Mouse (Mus musculus) forebrain, embryonic 10.5 days (tissue): ENCODE measurements around the gene Gpr146. TPM values are rescaled to one million over a fixed set of nuclear protein-coding genes. Genes with fewer than 3 reads are reported as not detected.

ENCODE experiments used
- DNase-seq: peaks from one replicate; pipeline ENCODE4 v3.0.0-alpha.2; 2017; ENCODE audit warnings: low spot score; ENCODE audit errors: extremely low spot score
- H3K27ac ChIP-seq: fragments of 300-500 bp; sonication (generic); 2 replicates; pipeline ENCODE4 v1.5.1; 2016; ENCODE audit warnings: mild to moderate bottlenecking
- H3K27me3 ChIP-seq: fragments of 300-500 bp; sonication (generic); 2 replicates; pipeline ENCODE4 v1.6.1; 2016; ENCODE audit warnings: mild to moderate bottlenecking; ENCODE audit not compliant: poor library complexity, severe bottlenecking
- H3K36me3 ChIP-seq: fragments of 300-500 bp; sonication (generic); replicated peaks from 2 replicates; pipeline ENCODE4 v1.6.1; 2016; ENCODE audit warnings: mild to moderate bottlenecking, moderate library complexity
- H3K4me1 ChIP-seq: fragments of 300-500 bp; sonication (generic); 2 replicates; pipeline ENCODE4 v1.6.1; 2016
- H3K4me3 ChIP-seq: fragments of 300-500 bp; sonication (generic); 2 replicates; pipeline ENCODE4 v1.5.1; 2016; ENCODE audit warnings: mild to moderate bottlenecking, moderate library complexity
- H3K9me3 ChIP-seq: fragments of 300-500 bp; sonication (generic); 2 replicates; pipeline ENCODE4 v1.6.1; 2016; ENCODE audit warnings: mild to moderate bottlenecking, moderate library complexity
- WGBS: fragments of 180-500 bp; shearing (Covaris S2); methylation state at CpG from one replicate; pipeline ENCODE4 v1.1.7; 2016; 5-methylcytosine and 5-hydroxymethylcytosine counted together
- polyA plus RNA-seq: library from polyadenylated mRNA; unstranded; fragments of >200 nt; fragmentation: Nextera tagmentation; extraction: Ambion mirVana; gene quantifications from 2 replicates; pipeline ENCODE4 v1.2.1, GENCODE M21; 2016

The Gpr146 gene
- polyA plus RNA-seq, 1 experiment from 2014 or later, result 1.6 TPM

DNA sequence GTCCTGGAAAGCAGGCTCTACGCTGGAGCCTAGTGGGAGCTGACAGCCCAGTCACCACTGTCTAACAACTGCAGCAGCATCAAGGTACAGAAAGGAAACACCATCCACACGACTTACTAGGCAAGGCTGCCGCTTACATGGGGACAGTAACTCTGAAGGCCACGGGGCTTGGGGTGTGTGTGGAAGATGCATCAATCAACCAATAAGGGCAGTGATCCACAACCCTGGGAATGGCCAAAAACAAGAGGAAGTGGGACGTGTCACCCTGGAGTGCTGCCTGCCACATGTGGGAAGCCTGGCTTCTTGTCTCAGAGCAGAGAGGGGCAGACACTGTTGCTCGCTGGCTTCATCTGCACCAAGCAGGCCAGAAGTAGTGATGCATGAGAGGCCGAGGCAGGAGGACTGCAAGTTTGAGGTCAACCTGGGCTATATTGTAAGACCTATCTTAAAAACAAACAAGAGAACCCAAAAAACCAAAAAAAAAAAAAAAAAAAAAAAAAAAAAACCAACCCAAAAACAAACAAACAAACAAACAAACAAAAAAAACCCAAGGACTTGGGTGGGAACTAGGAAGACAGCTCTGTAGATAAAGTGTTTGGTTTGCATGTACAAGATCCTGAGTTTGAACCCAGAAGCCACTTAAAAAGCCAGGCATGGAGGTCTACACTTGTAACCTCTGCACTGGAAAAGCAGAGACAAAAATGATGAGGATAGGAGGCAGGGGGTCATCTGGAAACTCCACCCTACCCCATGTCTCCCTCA, 55.4 kb downstream of the Gpr146 start:
- no peak overlapping the region for H3K4me3 ChIP-seq
- H3K36me3 ChIP-seq, result peaks cover 5% of the 10 kb centered on the region; the same call in 1 of the 2 replicates
- H3K27me3 ChIP-seq, result no peaks in the 10 kb centered on the region
- 46% methylated on average over 7 of the region's 7 CpGs for WGBS
- H3K4me1 ChIP-seq, result peaks cover 77% of the 10 kb centered on the region
- no peak for DNase-seq
- peak overlapping the region; percentile 65; the same call in 1 of the 2 replicates for H3K27ac ChIP-seq
- no peaks in the 10 kb centered on the region for H3K9me3 ChIP-seq

GRCm38 (mm10) chr5:139433842-139434568, 56.5 kb downstream of the Gpr146 start:
- Histone ChIP-seq H3K9me3 (no peaks in the 10 kb centered on the region), H3K27ac (peak overlapping the region; percentile 9; the same call in 1 of the 2 replicates), H3K36me3 (peaks cover 5% of the 10 kb centered on the region; the same call in 1 of the 2 replicates), H3K27me3 (no peaks in the 10 kb centered on the region), H3K4me3 (no peak overlapping the region), H3K4me1 (peaks cover 73% of the 10 kb centered on the region)
- WGBS, result 84% methylated on average over 9 of the region's 9 CpGs
- no peak for DNase-seq

GRCm38 (mm10) chr5:139434940-139435339, 57.4 kb downstream of the Gpr146 start:
- H3K27me3 ChIP-seq, result no peaks in the 10 kb centered on the region
- no peak overlapping the region for H3K4me3 ChIP-seq
- peaks cover 64% of the 10 kb centered on the region for H3K4me1 ChIP-seq
- peaks cover 5% of the 10 kb centered on the region; the same call in 1 of the 2 replicates for H3K36me3 ChIP-seq
- 0 out of 2 replicates have a peak overlapping the region, but pooled peaks have one; percentile 9 for H3K27ac ChIP-seq
- 53% methylated on average over 8 of the region's 8 CpGs for WGBS
- DNase-seq, result peak; percentile 37
- H3K9me3 ChIP-seq, result no peaks in the 10 kb centered on the region

DNA sequence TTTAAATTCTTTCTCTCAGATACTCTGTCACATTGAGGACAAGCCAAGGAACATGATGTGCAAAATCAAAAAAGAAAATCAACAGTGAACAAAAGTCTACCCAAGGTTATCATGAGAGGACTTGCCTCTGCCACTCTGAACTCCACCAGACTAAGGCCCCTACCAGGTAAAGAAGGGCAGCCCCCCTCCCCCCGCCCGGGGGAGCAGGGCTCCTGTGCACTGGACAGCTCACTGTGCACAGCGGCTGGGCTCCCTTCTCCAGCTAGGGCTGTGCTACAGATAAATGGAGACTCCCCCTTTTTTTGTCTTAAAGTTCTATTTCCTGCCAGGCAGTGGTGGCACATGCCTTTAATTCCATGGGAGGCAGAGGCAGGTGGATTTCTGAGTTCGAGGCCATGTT, 60.3 kb downstream of the Gpr146 start:
- WGBS, result 93% methylated on average over 4 of the region's 4 CpGs

GRCm38 (mm10) chr5:139438440-139438839, 60.9 kb downstream of the Gpr146 start:
- 92% methylated on average over 12 of the region's 12 CpGs for WGBS

More for the DNA sequence above, 60.3 kb downstream of the Gpr146 start:
- no peak for DNase-seq
- no peaks in the 10 kb centered on the region for H3K27me3 ChIP-seq
- H3K27ac ChIP-seq, result no peak overlapping the region
- H3K4me1 ChIP-seq, result peaks cover 35% of the 10 kb centered on the region
- H3K9me3 ChIP-seq, result no peaks in the 10 kb centered on the region
- no peak overlapping the region for H3K4me3 ChIP-seq
- peaks cover 5% of the 10 kb centered on the region; the same call in 1 of the 2 replicates for H3K36me3 ChIP-seq

DNA sequence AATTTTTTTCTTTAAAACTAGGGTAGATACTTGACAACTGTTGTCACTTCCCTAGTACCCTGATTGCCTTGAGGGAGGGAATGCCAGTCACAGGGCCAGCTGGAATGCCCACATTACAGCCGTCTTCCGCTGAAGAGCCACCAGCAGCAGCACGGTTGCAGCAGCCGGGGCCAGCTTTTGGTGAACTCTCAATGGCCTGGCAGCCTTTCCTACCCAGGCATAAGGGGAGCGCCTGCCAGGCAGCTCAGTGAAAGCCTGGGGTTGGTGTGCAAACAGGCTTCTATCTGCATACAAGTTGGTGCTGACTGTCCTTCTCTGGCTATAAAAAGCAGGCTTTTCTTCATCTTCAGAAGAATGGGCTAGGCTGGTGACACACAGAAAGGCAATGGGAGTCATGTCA, 63.0 kb downstream of the Gpr146 start:
- Histone ChIP-seq H3K9me3 (no peaks in the 10 kb centered on the region), H3K27ac (no peak overlapping the region), H3K27me3 (no peaks in the 10 kb centered on the region), H3K4me3 (no peak overlapping the region), H3K36me3 (peaks cover 5% of the 10 kb centered on the region; the same call in 1 of the 2 replicates), H3K4me1 (peaks cover 11% of the 10 kb centered on the region)
- WGBS, result 94% methylated on average over 5 of the region's 5 CpGs
- DNase-seq, result no peak

More at GRCm38 (mm10) chr5:139438440-139438839, 60.9 kb downstream of the Gpr146 start:
- Histone ChIP-seq H3K9me3 (no peaks in the 10 kb centered on the region), H3K4me1 (peaks cover 31% of the 10 kb centered on the region), H3K36me3 (peaks cover 5% of the 10 kb centered on the region; the same call in 1 of the 2 replicates), H3K27me3 (no peaks in the 10 kb centered on the region), H3K27ac (peak overlapping the region; percentile 53; the same call in 1 of the 2 replicates), H3K4me3 (no peak overlapping the region)
- no peak for DNase-seq

DNA sequence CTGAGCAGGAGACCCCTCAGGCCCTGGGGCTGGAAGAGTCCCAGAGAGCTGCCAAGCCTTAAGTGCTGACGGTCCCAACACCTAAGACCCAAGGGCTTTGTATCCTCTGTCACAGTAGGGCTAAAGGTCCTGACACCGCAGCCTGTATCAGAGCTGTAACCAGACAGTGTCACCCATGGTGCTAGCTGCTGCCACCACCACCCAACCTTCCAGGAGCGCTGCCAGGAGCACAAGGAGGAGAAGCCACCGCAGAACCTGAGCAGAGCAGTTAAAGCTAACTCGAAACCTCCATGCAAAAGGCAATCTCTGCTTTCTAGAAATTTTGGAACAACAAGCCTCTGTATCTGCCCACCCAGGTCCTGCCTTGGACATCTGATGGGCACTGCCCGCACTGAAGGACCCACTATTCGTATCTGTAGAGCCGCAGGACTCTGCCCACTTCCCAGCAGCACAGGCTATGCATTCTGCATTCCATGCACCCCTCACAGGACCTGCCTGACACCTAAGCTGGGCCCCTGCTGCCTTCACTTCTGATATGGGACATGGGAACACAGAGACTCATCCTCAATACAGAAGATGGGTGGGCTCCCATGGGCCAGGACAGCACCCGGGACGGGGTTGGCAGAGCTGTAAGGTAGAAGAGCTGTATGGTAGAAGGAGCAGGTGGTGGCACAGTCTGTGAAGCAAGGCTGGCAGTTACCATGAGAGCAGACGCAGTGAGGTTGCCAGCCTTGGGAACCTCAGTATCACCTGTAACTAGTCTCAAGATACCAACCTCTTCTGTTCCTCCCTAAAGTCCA, 63.6 kb downstream of the Gpr146 start:
- Histone ChIP-seq H3K4me1 (peaks cover 9% of the 10 kb centered on the region), H3K4me3 (no peak overlapping the region), H3K9me3 (no peaks in the 10 kb centered on the region), H3K36me3 (peaks cover 5% of the 10 kb centered on the region; the same call in 1 of the 2 replicates), H3K27ac (no peak overlapping the region), H3K27me3 (no peaks in the 10 kb centered on the region)
- no peak for DNase-seq
- 94% methylated on average over 11 of the region's 11 CpGs for WGBS

- peaks cover 8% of the 10 kb centered on the region for H3K4me1 ChIP-seq
- 89% methylated on average over 2 of the region's 2 CpGs for WGBS
- H3K27ac ChIP-seq, result no peak overlapping the region
- H3K36me3 ChIP-seq, result 0 out of 2 replicates have a peak, but pooled peaks cover 3% of the 10 kb centered on the region
- no peaks in the 10 kb centered on the region for H3K9me3 ChIP-seq
- no peak for DNase-seq
- H3K4me3 ChIP-seq, result no peak overlapping the region
- H3K27me3 ChIP-seq, result no peaks in the 10 kb centered on the region
Observed at GRCm38 (mm10) chr5:139441726-139442018, 64.2 kb downstream of the Gpr146 start.

- Histone ChIP-seq H3K27me3 (no peaks in the 10 kb centered on the region), H3K27ac (peak overlapping the region; percentile 56; the same call in 1 of the 2 replicates), H3K36me3 (no peaks in the 10 kb centered on the region), H3K4me1 (peaks cover 8% of the 10 kb centered on the region), H3K9me3 (no peaks in the 10 kb centered on the region), H3K4me3 (no peak overlapping the region)
- 90% methylated on average over 12 of the region's 12 CpGs for WGBS
- no peak for DNase-seq
Observed at GRCm38 (mm10) chr5:139442428-139442827, 64.9 kb downstream of the Gpr146 start.

GRCm38 (mm10) chr5:139442962-139443361, 65.5 kb downstream of the Gpr146 start:
- peak overlapping the region; percentile 56; the same call in 1 of the 2 replicates for H3K27ac ChIP-seq
- H3K9me3 ChIP-seq, result no peaks in the 10 kb centered on the region
- WGBS, result 80% methylated on average over 4 of the region's 4 CpGs
- no peak overlapping the region for H3K4me3 ChIP-seq
- no peak for DNase-seq
- no peaks in the 10 kb centered on the region for H3K27me3 ChIP-seq
- peaks cover 8% of the 10 kb centered on the region for H3K4me1 ChIP-seq
- H3K36me3 ChIP-seq, result no peaks in the 10 kb centered on the region

GRCm38 (mm10) chr5:139445258-139445657, 67.8 kb downstream of the Gpr146 start:
- no peak overlapping the region for H3K27ac ChIP-seq
- H3K27me3 ChIP-seq, result no peaks in the 10 kb centered on the region
- no peak overlapping the region for H3K4me3 ChIP-seq
- no peaks in the 10 kb centered on the region for H3K36me3 ChIP-seq
- peaks cover 15% of the 10 kb centered on the region for H3K4me1 ChIP-seq
- WGBS, result 93% methylated on average over 8 of the region's 8 CpGs
- no peak for DNase-seq
- no peaks in the 10 kb centered on the region for H3K9me3 ChIP-seq
